Mouse (Mus musculus): Measurements from ENCODE around the gene Prkn. TPM values are rescaled to one million over a fixed set of nuclear protein-coding genes. Genes with fewer than 3 reads are reported as not detected.
"Not testable (repeated sequence)": the region's sequence is repeated elsewhere in the genome, so short reads cannot be mapped to it uniquely, and the experiment has no call there.

Prkn gene
- total RNA-seq, 2 experiments from 2014 or later = 14.6 to 20.3 TPM

DNA sequence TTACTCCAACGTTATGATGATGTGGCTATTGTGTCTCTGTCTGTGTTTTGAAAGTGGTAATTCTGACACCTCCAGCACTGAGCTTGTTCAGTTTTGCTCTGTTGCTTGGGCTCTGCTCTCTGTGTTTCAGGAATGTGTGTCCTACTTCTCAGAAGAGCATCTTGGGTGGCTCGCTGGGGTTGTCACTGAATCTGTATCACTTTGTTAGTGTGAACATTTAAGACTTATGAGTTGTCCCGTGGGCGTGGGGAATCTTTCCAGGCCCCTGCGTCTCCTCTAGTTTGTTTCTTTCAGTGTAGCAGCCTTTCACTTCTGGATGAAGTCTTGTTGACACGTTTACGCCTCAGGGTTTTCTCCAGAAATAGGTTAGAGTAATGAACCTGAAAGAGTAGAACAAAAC lies 283.9 kb downstream of the Prkn start:
- DNase-seq (ENCODE audit: low spot score in 2 of 2) = no peak

DNA sequence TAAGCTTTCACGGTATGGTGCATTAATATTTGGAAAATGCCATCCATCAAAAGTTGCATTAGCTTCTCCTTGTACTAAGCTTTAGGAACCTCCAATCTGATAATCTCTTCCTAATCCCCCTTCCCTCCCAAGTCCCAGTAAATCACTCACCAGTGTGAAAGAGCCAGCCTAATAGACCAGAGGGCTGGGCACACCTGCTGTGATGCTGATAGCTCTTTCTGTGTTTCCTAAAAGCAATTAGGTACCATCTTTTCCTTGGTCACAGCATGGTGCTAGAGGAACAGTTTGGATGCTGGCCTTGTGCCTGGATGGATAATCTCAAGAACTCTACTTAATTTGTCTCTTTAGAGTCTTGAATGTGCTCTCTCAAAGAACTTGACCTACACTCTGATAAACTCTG lies 287.0 kb downstream of the Prkn start:
- no peak for DNase-seq (ENCODE audit: low spot score in 2 of 2)

DNA sequence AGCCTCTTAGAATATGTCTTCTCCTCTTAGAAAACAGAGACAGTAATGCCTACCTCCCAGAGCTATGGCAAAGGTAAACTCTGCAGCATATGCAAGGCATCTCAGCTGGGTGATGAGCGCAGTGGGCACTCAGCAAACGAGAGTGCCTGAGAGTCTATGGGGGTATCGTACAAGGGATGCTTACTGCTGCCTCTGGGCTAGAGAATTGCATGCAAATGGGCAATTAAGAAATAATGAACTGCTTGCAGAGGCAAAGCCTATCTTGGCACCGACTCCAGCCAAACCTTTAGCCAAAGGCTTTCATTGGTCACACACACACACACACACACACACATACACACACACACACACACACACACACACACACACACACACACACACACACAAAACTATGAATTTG lies 290.7 kb downstream of the Prkn start:
- DNase-seq (ENCODE audit: low spot score in 2 of 2) = peak in 1 of 2 experiments; percentile 57

DNA sequence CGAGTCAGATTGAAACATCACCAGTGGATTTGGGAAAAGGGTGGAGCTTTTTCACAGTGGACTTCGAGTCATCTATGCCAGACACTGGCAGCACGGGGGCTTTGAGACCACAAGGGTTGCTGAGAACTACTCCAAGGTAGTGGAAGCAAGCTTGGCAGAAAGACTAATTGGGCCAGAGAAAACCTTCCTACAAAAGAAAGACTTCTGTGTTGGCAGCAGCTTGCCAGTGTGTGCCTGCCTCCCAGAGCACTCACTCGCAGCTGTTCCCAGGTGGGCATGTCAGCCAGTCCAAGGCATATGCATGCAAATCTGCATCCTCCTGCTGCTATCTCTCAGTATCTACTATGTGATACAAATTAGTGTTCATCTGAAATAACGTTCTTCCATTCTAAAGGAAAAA lies 302.1 kb downstream of the Prkn start:
- peak; percentile 45 to 66 for DNase-seq (ENCODE audit: low spot score in 2 of 2)

DNA sequence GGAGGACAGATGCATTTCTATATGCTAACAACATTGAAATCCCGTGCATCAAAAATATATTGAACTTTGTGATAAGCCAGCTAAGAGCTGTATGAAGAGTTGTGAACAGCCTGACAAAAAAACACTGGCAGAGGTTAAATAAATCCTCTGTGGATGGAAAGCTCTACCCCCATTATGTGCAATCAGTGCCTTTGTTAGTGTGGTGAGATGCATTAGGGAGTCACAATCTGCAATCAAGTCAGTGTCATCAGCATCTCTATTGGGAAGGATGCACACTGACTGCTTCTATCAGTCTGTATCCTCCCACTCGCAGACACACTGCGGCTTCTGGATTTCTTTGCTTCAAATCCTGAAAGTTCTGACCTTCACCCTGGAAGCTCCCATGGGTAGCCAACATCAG lies 315.9 kb downstream of the Prkn start:
- no peak for DNase-seq (ENCODE audit: low spot score in 2 of 2)

DNA sequence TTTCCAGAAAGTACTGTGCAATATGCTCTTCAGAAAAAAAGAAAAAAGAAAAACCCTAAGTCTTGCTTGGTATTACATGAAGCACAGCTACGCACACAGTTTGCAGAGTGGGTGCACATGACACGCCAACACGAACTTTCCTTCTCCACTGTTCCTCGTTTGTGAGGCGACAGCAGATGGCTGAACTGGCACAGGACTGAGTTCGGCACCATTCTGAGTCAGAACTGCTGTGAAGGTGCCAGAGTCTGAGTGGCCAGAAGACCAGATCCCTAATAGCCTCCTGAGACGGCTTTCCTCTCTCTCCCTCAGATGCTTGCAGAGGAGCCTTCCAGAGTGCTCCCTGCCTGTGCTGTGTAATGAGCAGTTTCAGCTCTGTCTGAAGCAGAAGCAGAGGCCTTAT lies 317.4 kb downstream of the Prkn start:
- peak; percentile 54 to 85 for DNase-seq (ENCODE audit: low spot score in 2 of 2)

DNA sequence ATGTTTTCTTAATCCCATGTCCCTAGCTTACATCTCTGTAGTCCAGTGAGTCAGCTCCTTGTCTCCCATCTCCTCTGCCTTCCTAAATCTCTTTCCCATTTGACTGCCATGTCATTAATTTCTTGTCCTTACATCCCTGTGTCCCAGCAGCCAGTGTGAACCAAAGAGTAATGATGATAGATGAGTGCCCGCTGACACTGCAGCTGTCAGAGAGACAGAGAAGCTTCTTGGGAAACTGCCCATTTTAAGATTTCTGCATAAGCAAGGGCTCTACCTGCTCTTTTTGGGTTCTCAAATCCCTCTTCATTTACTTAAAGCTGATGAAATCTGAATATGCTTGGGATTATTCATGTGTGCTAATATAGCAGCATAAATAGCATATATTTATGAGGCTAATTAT lies 321.3 kb downstream of the Prkn start:
- no peak for DNase-seq (ENCODE audit: low spot score in 2 of 2)

DNA sequence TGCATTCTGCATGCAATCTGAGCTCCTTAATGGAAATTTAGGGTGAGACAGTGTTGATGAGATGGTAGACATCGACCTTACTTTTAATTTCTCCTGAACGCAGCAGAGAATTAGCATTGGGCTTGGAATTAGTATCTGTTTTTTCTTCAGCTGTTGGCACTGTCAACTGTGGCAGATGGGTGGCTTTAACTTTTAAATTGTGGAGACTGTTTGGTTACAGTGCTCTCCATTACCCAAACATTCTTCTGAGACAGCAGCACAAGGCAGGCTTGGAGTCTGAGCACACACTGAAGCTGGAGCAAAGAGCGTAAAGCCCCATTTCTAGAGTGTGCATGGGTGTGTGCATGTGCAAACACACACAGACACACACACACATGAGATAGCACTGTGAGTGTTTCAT lies 322.6 kb downstream of the Prkn start:
- DNase-seq (ENCODE audit: low spot score in 2 of 2) = peak in 1 of 2 experiments; percentile 45

DNA sequence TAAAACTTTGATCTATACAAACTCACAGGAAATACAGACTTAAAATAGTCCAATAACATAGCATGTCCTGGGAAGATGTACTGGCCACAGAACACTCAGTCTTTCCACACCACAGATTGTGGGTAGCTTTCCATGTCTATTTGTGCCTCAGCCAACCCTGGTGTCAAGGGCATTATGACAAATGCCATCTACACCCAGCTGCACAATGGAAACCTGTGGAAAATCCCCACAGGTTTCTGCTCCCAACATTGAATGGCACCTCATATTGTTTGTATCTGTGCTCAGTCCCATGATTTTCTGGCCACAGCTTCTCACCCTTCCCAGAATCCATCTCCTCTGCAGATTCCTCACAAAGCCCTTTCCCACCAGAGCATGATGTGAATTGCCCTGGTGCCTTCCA lies 347.2 kb downstream of the Prkn start:
- DNase-seq (ENCODE audit: low spot score in 2 of 2) = no peak

DNA sequence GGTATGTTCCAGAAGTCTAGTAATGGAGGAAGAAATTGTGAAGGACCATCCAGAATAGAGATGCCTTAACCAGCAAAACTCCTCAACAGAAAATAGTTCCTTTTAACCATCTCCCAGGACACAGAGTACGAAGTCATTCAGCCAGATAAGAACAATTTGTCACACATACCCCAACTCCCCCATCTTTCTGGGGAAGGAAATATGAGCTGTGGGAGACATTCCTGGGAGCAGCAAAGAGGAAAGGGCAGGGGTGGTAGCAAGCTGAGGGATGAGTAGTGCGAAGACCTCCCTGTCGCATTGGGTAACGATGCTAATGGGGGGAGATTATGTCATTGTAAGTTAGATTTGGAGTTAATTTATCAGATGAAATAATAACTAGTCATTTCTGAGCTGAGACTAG lies 348.3 kb downstream of the Prkn start:
- no peak for DNase-seq (ENCODE audit: low spot score in 2 of 2)

DNA sequence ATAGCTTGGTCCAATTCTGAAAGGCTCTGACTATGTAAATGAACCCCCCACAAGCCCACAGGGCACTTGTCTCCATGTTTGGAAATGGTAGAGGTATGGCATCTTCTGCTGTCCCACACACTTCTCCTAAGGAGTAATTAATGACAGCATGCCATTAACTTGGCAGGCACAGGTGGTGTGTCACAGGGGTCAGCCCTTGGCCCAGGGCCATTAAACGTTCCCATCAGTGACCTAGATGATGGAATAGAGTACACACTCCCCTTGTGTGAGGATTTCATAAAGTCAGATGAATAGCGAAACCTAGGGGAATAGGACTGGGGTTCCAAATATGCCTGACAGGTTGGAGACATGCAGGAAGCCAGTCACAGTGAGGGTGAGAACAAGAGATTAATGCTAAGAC lies 350.1 kb downstream of the Prkn start:
- no peak for DNase-seq (ENCODE audit: low spot score in 2 of 2)

DNA sequence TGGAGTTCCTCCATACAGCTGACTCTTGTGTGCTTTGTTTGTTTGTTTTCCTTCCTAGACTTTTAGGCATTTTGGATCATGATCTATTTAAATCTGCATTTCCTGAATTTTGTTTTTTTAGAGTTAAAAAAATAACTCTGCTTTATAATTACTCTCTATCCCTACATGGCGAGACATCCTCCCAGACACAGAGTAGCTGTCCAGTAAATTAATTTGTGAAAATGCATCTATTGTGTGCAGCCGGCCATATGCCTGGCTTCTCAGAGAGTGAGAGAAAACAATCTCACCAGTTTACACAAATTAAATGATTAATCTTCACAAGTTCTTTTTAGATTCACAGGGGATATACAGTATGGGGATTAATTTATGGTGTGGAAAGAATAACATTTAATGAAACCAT lies 357.9 kb downstream of the Prkn start:
- DNase-seq (ENCODE audit: low spot score in 2 of 2) = no peak

DNA sequence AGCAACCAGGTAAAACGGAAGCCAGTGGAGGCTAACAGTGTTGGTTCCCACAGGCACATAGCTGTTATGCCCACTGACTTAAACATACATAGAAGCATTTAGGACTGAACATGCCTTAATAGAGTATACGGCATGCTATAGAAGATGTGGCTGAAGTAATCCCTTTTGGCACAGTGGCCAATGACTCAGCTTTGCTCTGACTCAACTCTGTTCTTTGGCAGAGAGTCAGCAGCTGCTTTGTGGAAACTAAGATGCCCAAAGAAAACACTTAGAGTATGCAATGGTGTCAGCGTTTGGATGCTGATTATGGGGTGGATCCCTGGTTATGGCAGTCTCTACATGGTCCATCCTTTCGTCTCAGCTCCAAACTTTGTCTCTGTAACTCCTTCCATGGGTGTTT lies 368.9 kb downstream of the Prkn start:
- DNase-seq (ENCODE audit: low spot score in 2 of 2) = not testable (repeated sequence)

DNA sequence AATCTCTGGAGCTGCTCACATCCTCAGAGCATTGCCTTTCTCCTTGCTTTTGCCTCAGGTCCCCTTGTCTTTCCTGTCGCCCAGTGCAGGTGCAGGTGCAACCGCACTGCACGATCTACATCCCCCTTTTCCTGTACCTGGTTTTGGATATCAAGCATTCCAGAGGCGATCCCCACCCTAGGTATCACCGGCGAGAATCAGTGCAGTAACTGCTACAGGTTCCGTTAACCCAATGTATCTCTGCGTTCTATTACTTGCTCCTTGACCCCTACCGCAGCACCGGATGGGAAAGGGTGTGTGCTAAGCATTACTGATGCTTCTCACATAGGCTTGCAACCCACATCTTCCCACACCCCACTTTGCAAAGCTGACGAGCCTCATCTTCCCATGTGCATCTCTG lies 370.8 kb downstream of the Prkn start:
- no peak for DNase-seq (ENCODE audit: low spot score in 2 of 2)

DNA sequence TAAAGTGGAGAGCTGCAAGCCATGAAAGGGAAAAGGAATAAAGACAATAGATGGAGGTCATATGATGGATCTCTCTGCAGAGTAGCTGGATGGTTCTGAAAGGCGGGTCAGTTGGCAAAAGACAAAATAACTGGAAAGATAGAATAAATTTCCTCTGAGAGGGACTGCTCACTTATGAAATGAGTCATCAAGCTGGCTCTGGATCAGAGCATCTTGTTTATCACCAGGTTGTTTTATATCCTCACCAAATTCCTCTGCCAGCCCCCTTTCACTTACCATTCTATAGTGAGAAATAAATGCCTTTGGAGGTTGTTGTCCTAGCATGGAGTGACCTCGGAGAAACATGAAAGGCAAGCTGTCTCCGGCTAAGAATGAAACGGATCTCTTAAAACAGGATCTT lies 371.4 kb downstream of the Prkn start:
- no peak for DNase-seq (ENCODE audit: low spot score in 2 of 2)

DNA sequence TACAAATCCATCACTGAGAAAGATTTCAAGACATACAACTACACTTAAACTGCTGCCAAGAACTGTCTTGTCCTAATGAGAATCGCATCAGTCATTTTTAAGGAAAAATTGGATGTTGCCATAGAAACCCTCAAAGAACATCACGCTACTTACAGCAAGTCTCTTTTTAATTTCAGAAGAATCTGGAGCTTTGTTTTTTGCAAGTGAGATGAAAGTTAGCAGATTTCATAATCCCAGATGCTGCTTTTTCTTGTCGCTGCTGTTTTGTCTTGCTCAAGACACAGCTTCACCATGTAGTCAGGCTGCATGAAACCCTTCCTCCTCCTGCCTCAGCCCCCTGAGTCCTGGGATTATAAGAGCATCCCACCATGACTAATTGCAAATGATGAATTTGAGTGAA lies 373.5 kb downstream of the Prkn start:
- DNase-seq (ENCODE audit: low spot score in 2 of 2) = peak in 1 of 2 experiments; percentile 58

DNA sequence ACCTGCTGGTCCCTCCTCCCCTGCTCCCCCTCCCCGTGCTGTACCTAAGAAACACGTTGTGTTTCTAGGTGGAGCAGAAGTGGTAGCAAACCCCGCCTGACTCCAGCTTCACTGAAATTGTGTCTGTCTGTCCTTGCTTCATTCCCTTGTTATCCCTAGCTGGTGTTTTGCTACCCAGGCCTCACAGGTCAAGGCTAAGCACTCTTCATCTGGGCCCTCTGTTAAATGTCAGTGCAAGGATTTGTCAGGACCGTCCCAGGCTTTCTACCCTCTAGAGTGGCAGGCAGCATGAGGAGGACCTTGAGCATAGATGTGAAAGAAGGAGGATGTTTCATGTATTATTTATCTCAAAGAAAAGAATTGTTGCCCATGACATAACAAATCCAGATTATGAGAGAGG lies 388.8 kb downstream of the Prkn start:
- DNase-seq (ENCODE audit: low spot score in 2 of 2) = no peak

DNA sequence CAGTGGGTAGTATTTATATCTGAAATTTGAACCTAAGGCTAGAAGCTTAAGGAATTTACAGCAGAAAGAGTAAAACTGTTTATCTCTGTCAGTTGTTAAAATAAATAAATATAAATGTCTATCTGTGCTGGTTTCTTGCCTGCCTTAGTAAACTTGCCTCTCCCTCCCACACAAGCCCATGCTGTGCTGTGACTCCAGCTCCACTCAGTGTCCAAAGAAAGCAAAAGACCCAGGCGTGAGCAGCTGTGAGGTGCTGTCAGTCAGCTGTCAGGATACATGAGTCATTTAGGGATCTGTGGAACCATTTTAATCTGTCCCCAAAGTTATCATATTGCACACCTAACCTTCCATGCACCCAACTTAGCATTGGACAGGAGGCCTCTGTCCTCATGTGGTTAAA lies 389.2 kb downstream of the Prkn start:
- DNase-seq (ENCODE audit: low spot score in 2 of 2) = no peak

DNA sequence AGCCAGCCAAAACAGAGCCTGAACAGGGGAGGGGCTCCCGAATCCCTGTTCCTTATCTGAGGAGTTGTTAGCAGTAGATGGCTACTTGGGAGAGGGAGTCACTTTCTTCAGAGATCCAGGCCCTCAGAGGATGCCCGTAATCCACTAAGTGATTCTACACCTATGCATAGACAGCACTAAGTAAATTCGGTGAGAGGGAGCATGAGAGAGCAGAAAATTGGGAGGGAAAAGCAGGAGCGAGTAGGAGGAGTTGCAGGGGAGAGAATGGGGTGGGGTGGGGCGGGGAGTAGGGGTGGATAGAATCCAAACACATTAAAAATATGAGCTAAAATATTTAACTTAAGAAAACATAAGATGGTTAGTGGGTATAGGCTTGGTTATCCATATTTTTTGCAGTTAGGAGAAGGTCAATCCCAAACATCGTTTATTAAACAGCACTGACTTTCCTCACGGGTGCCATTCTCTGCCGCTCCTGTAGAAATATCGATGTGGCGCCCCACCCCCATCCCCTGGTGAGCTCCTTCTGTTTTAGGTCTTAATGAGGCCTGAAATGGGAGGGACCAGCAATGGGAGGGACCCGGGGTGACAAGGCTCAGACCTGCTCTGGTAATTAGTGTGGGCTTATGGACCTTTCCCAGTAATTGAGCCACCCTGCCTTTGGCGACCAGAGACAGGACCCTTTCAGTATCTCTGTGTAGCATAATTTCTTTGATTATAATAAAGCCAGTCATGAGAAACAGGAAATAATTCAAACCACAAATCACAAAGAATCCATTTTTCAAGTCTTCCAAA lies 390.6 kb downstream of the Prkn start:
- no peak for DNase-seq (ENCODE audit: low spot score in 2 of 2)

DNA sequence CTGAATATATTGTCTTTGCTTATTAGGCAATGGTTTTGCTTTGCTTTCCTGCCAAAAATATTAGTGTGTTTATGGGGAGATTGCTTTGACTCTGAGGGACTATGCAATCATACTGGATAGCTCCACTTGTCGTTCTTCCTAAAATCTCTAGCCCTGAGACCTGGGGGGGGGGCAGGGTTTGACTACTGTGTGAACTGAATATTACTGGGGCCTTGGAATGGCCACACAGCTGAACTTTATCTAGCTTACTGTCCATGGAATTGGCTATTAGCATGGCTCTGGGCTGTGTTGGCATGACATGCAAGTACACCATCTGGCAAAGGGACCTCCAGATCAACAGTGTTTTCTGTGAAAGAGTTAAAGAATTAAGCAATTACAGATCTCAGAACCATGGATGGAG lies 395.1 kb downstream of the Prkn start:
- no peak for DNase-seq (ENCODE audit: low spot score in 2 of 2)

DNA sequence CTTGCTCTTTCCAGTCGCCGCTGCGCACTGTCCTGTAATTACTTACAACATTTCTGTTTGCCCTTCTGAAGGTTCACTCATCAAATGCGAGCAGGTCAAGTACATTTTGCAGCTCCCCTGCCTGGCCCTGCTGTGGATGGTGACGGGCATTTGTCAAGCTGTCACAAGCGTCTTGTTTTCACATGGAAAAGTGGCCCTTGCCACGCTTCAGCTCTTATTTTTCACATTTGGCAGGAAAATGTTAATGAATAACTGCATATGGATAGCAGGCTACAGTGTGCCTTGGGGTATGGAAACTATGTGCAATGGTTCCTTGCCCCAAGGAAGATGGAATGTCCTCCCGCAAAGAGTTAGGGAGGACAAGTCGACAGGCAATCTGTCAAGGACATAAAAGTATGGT lies 404.9 kb downstream of the Prkn start:
- no peak for DNase-seq (ENCODE audit: low spot score in 2 of 2)

DNA sequence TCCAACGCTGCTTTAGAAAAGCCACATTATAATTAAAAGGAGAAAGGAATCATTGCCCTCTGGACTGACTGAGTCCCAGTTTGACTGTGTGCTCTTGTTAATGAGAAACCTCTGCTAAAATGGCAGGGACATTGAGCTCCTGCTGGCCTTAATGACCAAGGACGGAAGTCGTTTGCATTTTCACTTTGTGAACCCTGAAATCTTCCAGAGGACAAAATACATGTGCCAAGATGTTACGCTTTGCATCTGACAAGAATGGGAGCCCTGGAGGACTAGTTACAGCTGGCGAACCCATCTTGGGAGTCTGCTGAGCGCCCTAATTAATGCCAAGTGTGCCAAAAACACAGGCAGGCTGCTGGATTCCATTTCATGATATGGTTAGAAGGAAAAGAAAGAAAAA lies 409.0 kb downstream of the Prkn start:
- DNase-seq (ENCODE audit: low spot score in 2 of 2) = peak in 1 of 2 experiments; percentile 20

DNA sequence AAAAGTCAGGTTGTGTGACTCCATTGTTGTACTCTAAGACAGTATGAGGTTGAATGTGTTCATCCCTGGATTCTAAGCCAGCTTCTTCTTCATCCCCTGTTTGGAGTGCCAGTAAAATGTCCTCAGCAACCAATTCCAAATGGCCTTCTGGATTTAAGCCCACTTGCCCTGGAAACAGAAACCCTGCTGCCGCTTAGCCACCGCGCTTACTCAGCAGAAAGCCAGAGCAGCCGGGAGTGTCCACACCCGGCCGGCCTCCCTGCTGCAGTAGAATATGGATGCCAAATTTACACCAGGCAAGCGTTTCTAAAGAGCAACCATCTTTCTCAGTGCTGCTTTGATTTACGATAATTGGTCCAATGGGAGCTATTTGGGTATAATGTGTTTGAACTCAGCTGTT lies 420.5 kb downstream of the Prkn start:
- DNase-seq (ENCODE audit: low spot score in 2 of 2) = no peak

DNA sequence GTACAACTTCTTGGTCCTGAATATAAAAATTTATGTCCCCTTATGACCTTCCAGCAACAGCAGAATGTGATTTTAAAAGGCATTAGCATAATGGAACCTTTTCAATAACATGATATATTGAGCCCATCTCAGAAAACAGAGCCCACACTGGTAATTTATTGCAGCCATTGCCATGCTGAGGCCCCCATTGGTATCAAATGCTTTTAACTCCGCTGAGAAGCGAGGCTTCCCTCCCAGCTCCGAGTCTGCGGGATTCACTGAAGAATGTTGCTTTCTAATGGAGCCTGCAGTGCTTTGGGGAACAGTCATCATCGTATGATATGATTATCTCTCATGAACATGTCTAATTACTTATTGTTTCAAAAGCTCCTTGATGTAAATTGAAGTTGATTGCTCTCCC lies 421.5 kb downstream of the Prkn start:
- no peak for DNase-seq (ENCODE audit: low spot score in 2 of 2)
